Mouse (Mus musculus): ENCODE measurements around the gene Rbm3.
A peak's percentile ranks its signal among the peaks of the same experiment; 100 is the strongest.

Gene Rbm3

GRCm38 (mm10) chrX:8145153-8145991 is at the start of gene Rbm3:
Rbm3 (minus strand) TSS chrX:8145880.
- DNase-seq (ENCODE audit: extremely low spot score, low spot score), result peak; percentile 79

GRCm38 (mm10) chrX:8193419-8193723 is 47.7 kb upstream of the Rbm3 start, which contains the start of gene Ebp:
Ebp (minus strand) TSS chrX:8193512.
- DNase-seq (ENCODE audit: extremely low spot score, low spot score), result no peak

GRCm38 (mm10) chrX:8192640-8193418 is 47.1 kb upstream of the Rbm3 start:
- DNase-seq (ENCODE audit: extremely low spot score, low spot score), result peak; percentile 78

GRCm38 (mm10) chrX:8192126-8192639 is 46.5 kb upstream of the Rbm3 start:
- DNase-seq (ENCODE audit: extremely low spot score, low spot score), result no peak

- DNase-seq (ENCODE audit: extremely low spot score, low spot score), result no peak
Observed at GRCm38 (mm10) chrX:8182871-8183540, 37.3 kb upstream of the Rbm3 start.

- no peak for DNase-seq (ENCODE audit: extremely low spot score, low spot score)
Observed at GRCm38 (mm10) chrX:8179646-8180045, 34.0 kb upstream of the Rbm3 start.

- no peak for DNase-seq (ENCODE audit: extremely low spot score, low spot score)
Observed at GRCm38 (mm10) chrX:8178871-8179270, 33.2 kb upstream of the Rbm3 start.

- peak; percentile 71 for DNase-seq (ENCODE audit: extremely low spot score, low spot score)
Observed at GRCm38 (mm10) chrX:8175504-8176385, 30.1 kb upstream of the Rbm3 start, which contains the start of gene Tbc1d25. Tbc1d25 (minus strand) TSS chrX:8176181.

- DNase-seq (ENCODE audit: extremely low spot score, low spot score), result no peak
Observed at GRCm38 (mm10) chrX:8175169-8175503, 29.5 kb upstream of the Rbm3 start.

- no peak for DNase-seq (ENCODE audit: extremely low spot score, low spot score)
Observed at GRCm38 (mm10) chrX:8167716-8168647, 22.3 kb upstream of the Rbm3 start.

GRCm38 (mm10) chrX:8164471-8164870 is 18.8 kb upstream of the Rbm3 start:
- DNase-seq (ENCODE audit: extremely low spot score, low spot score), result no peak

GRCm38 (mm10) chrX:8163076-8163475 is 17.4 kb upstream of the Rbm3 start:
- DNase-seq (ENCODE audit: extremely low spot score, low spot score), result no peak

- DNase-seq (ENCODE audit: extremely low spot score, low spot score), result no peak
Observed at GRCm38 (mm10) chrX:8143750-8144149, 1.9 kb downstream of the Rbm3 start.

GRCm38 (mm10) chrX:8142948-8143347 is 2.7 kb downstream of the Rbm3 start:
- no peak for DNase-seq (ENCODE audit: extremely low spot score, low spot score)

- no peak for DNase-seq (ENCODE audit: extremely low spot score, low spot score)
Observed at GRCm38 (mm10) chrX:8141058-8141457, 4.6 kb downstream of the Rbm3 start.

GRCm38 (mm10) chrX:8140446-8140845 is 5.2 kb downstream of the Rbm3 start:
- DNase-seq (ENCODE audit: extremely low spot score, low spot score), result no peak

- no peak for DNase-seq (ENCODE audit: extremely low spot score, low spot score)
Observed at GRCm38 (mm10) chrX:8139480-8139879, 6.2 kb downstream of the Rbm3 start.

GRCm38 (mm10) chrX:8135886-8136285 is 9.8 kb downstream of the Rbm3 start:
- DNase-seq (ENCODE audit: extremely low spot score, low spot score), result no peak

GRCm38 (mm10) chrX:8132017-8132976 is 13.4 kb downstream of the Rbm3 start, which contains the start of gene Wdr13:
Wdr13 (minus strand) TSS chrX:8132892.
- DNase-seq (ENCODE audit: extremely low spot score, low spot score), result peak; percentile 86

Measured in neural tube, embryonic 10.5 days (tissue).